Mouse (Mus musculus): Measurements from ENCODE around the gene Plcxd1. TPM values are rescaled to one million over a fixed set of nuclear protein-coding genes. Genes with fewer than 3 reads are reported as not detected.

The Plcxd1 gene
- polyA plus RNA-seq, 1 experiment from 2014 or later = 1.9 TPM

GRCm38 (mm10) chr5:110100921-110101631 is 1.3 kb downstream of the Plcxd1 start:
- no peak overlapping the region for H3K27ac ChIP-seq
- H3K36me3 ChIP-seq = peaks cover 40% of the 10 kb centered on the region
- peak overlapping the region; percentile 27; the same call in 1 of the 2 replicates for H3K9ac ChIP-seq
- H3K4me1 ChIP-seq = peaks cover 23% of the 10 kb centered on the region
- 2% methylated on average over 35 of the region's 37 CpGs for WGBS
- H3K4me3 ChIP-seq = peak overlapping the region; percentile 38
- peaks cover 10% of the 10 kb centered on the region for H3K27me3 ChIP-seq
- no peaks in the 10 kb centered on the region for H3K9me3 ChIP-seq
- peak overlapping the region; percentile 76 for H3K4me2 ChIP-seq
- 0 out of 2 replicates have a peak, but pooled peaks have one; percentile 9 for ATAC-seq (ENCODE audit: insufficient number of reproducible peaks, insufficient read depth, low FRiP score, low TSS enrichment, low read depth)

- Histone ChIP-seq H3K4me2 (peak overlapping the region; percentile 76), H3K9ac (peak overlapping the region; percentile 33; the same call in 1 of the 2 replicates), H3K9me3 (no peaks in the 10 kb centered on the region), H3K4me1 (peaks cover 31% of the 10 kb centered on the region), H3K4me3 (peak overlapping the region; percentile 38), H3K27me3 (peaks cover 10% of the 10 kb centered on the region), H3K36me3 (peaks cover 48% of the 10 kb centered on the region), H3K27ac (no peak overlapping the region)
- WGBS = 19% methylated on average over 34 of the region's 34 CpGs
- no peak for ATAC-seq (ENCODE audit: insufficient number of reproducible peaks, insufficient read depth, low FRiP score, low TSS enrichment, low read depth)
Observed at GRCm38 (mm10) chr5:110101716-110102347, 2.1 kb downstream of the Plcxd1 start.

DNA sequence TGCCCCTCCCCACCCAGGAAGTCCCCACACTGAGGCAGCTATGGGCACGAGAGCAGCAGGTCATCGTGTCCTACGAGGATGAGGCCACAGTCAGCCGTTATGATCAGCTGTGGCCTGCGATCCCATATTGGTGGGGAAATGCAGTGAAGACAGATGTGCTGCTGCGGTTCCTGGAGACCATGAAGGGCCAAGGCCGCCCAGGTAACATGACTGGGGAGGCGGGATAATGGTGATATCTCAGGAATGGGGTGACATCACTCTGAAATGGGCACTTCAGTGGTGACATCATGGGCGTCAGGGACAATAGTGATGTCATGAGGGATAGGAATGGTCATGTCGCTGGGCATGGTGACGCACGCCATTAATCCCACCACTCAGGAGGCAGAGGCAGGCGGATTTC is 2.7 kb downstream of the Plcxd1 start:
- Histone ChIP-seq H3K4me1 (peaks cover 33% of the 10 kb centered on the region), H3K36me3 (peaks cover 49% of the 10 kb centered on the region), H3K9ac (no peak overlapping the region), H3K4me2 (0 out of 2 replicates have a peak overlapping the region, but pooled peaks have one; percentile 76), H3K4me3 (no peak overlapping the region), H3K27me3 (peaks cover 10% of the 10 kb centered on the region), H3K27ac (no peak overlapping the region), H3K9me3 (no peaks in the 10 kb centered on the region)
- no peak for ATAC-seq (ENCODE audit: insufficient number of reproducible peaks, insufficient read depth, low FRiP score, low TSS enrichment, low read depth)
- 91% methylated on average over 13 of the region's 13 CpGs for WGBS

DNA sequence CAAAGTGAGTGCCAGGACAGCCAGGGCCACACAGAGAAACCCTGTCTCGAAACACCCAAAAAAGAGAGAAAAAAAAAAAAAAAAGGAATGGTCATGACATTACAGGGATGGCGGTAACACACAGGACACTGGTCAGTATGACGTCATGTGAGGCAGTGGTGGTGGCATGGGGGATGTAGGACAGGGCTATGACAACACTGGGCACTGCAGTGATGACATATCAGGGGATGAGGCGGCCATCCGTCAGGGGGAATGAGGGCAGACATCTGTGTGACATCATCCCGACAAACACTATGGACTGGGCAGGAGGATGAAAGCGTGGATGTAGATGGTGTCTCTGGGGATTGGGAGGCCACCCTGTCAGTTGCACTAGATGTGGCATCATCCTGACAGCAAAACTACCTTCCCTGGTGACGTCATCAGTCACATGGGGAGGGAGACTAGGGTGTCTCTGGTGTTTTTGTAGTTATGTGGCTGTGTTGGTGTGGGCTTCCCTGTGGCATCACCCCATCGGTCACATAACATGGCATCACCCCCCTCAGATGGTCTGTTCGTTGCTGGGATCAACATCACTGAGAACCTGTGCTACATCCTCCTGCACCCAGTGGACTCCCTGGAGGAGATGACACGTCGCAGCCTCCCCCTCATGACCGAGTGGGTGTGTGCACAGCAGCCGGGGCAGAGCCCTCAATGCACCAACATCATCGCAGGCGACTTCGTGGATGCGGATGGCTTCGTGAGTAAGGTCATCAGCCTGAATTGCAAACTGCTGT is 3.3 kb downstream of the Plcxd1 start:
- H3K27ac ChIP-seq = no peak overlapping the region
- H3K36me3 ChIP-seq = peaks cover 49% of the 10 kb centered on the region
- no peak overlapping the region for H3K4me2 ChIP-seq
- WGBS = 96% methylated on average over 19 of the region's 19 CpGs
- peaks cover 10% of the 10 kb centered on the region for H3K27me3 ChIP-seq
- H3K4me1 ChIP-seq = peaks cover 33% of the 10 kb centered on the region
- ATAC-seq (ENCODE audit: insufficient number of reproducible peaks, insufficient read depth, low FRiP score, low TSS enrichment, low read depth) = no peak
- no peak overlapping the region for H3K4me3 ChIP-seq
- H3K9me3 ChIP-seq = no peaks in the 10 kb centered on the region
- H3K9ac ChIP-seq = no peak overlapping the region

DNA sequence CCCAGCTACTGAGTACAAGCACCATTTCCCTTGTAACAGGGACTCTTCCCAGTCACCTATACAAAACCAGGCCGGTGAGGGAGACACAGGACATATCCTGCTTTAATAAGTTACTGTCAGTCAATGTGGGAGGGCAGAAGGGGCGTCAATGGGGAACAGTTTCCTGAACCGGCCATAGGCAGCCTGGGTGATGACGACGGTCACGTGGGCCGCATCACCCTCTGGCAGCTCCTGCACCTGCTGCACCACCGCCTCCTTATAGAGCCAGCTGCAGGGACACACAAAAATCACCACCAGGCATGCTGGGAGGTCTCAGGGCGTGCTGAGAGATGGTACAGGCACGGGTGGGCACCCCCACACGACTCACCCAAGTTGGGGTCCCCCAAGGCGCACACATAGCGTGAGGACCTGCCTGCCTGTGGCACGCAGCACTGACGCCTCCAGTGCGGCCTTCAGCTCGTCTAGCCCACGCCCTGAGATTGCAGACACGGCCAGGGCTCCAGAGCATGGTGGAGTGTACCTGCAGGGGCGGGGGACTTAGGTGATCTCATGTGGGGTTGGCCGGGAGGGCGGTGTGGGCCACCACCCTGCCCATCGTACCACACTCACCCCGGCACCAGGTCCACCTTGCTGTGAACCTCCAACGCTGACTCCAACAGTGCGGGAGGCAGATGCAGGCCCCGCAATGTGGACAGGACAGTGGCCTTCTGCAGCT is 4.3 kb downstream of the Plcxd1 start:
- Histone ChIP-seq H3K4me2 (no peak overlapping the region), H3K9ac (no peak overlapping the region), H3K36me3 (peaks cover 49% of the 10 kb centered on the region), H3K9me3 (no peaks in the 10 kb centered on the region), H3K4me1 (peaks cover 33% of the 10 kb centered on the region), H3K27me3 (peaks cover 10% of the 10 kb centered on the region), H3K27ac (no peak overlapping the region), H3K4me3 (no peak overlapping the region)
- 94% methylated on average over 27 of the region's 27 CpGs for WGBS
- no peak for ATAC-seq (ENCODE audit: insufficient number of reproducible peaks, insufficient read depth, low FRiP score, low TSS enrichment, low read depth)

GRCm38 (mm10) chr5:110104616-110105380 is 5.0 kb downstream of the Plcxd1 start:
- no peaks in the 10 kb centered on the region for H3K9me3 ChIP-seq
- peaks cover 49% of the 10 kb centered on the region for H3K36me3 ChIP-seq
- H3K4me1 ChIP-seq = peaks cover 33% of the 10 kb centered on the region
- no peak overlapping the region for H3K9ac ChIP-seq
- H3K27me3 ChIP-seq = peaks cover 10% of the 10 kb centered on the region
- ATAC-seq (ENCODE audit: insufficient number of reproducible peaks, insufficient read depth, low FRiP score, low TSS enrichment, low read depth) = no peak
- 97% methylated on average over 36 of the region's 36 CpGs for WGBS
- H3K27ac ChIP-seq = no peak overlapping the region
- H3K4me3 ChIP-seq = no peak overlapping the region
- no peak overlapping the region for H3K4me2 ChIP-seq

DNA sequence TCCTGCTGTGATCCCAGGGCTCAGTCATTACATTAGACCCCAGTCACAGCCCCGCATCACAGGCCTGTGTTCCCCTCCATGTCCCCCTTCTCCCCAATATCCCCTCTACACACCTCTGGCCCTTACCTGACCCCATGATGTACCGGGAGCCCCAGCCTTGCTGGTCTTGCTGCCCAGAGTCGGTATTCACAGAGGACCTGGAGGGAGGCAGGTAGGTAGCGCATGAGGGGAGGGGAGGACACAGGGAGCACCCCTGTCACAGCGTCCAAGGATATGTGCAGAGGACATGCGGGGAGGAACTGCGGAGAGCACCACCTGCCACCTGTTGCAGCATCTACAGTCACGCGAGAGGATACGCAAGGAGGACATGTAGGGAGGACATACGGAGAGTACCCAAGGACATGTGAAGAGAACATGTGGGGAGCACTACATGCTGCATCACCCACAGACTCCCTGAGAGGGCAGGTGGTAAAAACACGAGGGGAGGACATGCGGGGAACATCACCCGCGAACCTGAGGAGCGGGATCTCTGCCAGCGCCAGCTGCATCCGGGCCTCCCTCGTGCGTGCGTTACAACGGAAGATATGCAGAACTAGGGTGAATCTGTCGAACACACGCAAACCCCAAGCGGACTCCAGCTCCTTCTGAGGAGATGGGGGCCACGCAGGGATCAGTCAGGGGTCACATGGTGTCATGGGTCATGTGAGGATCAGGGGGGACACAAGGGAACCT is 6.5 kb downstream of the Plcxd1 start:
- no peak for ATAC-seq (ENCODE audit: insufficient number of reproducible peaks, insufficient read depth, low FRiP score, low TSS enrichment, low read depth)
- peaks cover 49% of the 10 kb centered on the region for H3K36me3 ChIP-seq
- no peak overlapping the region for H3K27ac ChIP-seq
- peaks cover 5% of the 10 kb centered on the region; the same call in 1 of the 2 replicates for H3K27me3 ChIP-seq
- H3K9me3 ChIP-seq = no peaks in the 10 kb centered on the region
- H3K4me1 ChIP-seq = peaks cover 18% of the 10 kb centered on the region
- H3K4me2 ChIP-seq = peak overlapping the region; percentile 91
- peak overlapping the region; percentile 85 for H3K9ac ChIP-seq
- WGBS = 93% methylated on average over 26 of the region's 26 CpGs
- H3K4me3 ChIP-seq = peak overlapping the region; percentile 81

DNA sequence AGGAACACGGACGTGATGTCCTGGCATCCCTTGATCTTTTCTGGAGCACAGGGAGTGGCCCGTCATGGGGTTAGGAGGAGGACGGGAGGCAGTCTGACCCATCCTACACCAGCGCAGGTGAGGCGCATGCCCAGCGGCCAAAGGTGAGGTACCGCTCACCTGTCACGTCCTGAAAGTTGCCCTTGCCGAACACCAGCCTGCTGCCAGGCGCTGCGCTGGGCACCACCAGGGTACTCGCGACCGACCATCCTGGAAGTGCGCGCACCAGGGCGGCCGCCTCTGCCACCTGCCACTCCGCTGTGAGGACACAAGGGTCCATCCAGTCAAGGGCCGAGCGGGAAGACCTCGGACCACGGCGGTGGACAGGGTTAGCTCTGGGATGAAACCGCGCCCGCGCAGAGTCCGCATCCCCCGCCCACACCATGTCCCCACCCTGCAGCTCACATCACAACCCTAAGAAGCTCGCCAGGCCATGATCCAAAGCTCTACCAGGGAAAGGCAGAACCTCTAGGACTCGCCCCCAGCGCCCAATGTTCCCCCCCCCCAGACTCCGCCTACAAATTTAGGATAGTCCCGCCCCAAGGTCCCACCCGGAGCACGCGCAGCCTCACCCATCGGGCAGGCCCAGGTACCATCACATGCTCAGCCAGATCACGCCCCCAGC is 7.3 kb downstream of the Plcxd1 start:
- peak overlapping the region; percentile 99 for H3K27ac ChIP-seq
- peak overlapping the region; percentile 91 for H3K4me2 ChIP-seq
- H3K4me3 ChIP-seq = peak overlapping the region; percentile 81
- H3K4me1 ChIP-seq = peaks cover 11% of the 10 kb centered on the region
- peak; percentile 2; the same call in 1 of the 2 replicates for ATAC-seq (ENCODE audit: insufficient number of reproducible peaks, insufficient read depth, low FRiP score, low TSS enrichment, low read depth)
- peak overlapping the region; percentile 85 for H3K9ac ChIP-seq
- peaks cover 52% of the 10 kb centered on the region for H3K36me3 ChIP-seq
- H3K27me3 ChIP-seq = no peaks in the 10 kb centered on the region
- no peaks in the 10 kb centered on the region for H3K9me3 ChIP-seq
- 15% methylated on average over 40 of the region's 41 CpGs for WGBS

DNA sequence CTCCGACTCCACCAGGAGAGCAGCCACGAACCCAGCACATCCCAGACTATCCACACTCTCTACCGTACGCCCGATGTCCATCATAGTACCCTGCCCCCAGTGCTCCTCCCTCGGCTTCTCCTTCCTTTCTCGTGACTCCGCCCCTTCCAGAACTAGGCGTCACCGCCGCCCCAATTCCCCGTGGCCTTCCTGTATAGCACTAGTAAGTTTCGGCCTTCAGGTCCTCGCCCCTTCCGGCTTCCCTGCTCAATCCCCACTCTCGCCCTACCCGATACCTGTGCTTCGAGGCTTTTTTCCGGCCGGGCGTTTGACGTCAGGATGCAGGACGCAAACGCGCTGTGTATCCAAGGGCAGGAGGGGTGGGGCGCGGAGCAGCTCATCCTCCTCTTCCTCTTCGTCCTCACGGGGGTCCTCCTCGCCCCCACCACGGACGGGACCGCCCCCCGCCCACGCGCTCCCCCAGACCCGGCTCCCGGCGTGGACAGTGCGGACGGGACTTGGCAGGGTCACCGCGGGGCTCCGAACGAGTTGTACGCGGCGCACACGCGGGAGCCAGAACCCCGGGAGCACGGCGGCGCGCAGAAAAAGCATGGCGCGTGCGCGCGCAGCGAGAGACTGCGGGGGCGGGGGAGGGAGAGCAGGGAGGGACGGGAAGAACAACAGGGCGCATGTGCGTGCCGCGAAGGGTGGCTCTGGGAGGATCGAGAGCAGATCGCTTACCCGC is 8.0 kb downstream of the Plcxd1 start, which contains the start of gene Gtpbp6:
TSS of gene Gtpbp6 (minus strand) at position 617 of the 724 bp plus-strand sequence.
- ATAC-seq (ENCODE audit: insufficient number of reproducible peaks, insufficient read depth, low FRiP score, low TSS enrichment, low read depth) = peak; percentile 87
- under 1% methylated on average over 70 of the region's 71 CpGs for WGBS
- peak within 1 kb of the TSS; percentile 85 for H3K9ac ChIP-seq
- H3K9me3 ChIP-seq = no peaks in the 10 kb centered on the region
- H3K36me3 ChIP-seq = peaks cover 50% of the 10 kb centered on the region
- H3K27me3 ChIP-seq = no peaks in the 10 kb centered on the region
- H3K4me3 ChIP-seq = peak within 1 kb of the TSS; percentile 81
- peak within 1 kb of the TSS; percentile 99 for H3K27ac ChIP-seq
- peak within 1 kb of the TSS; percentile 91 for H3K4me2 ChIP-seq
- peaks cover 11% of the 10 kb centered on the region for H3K4me1 ChIP-seq

Measured in embryonic facial prominence, embryonic 13.5 days (tissue).